Mouse (Mus musculus) gastrocnemius, postnatal 25 days (tissue): Measurements from ENCODE around the gene Cenpt. TPM values are rescaled to one million over a fixed set of nuclear protein-coding genes. Genes with fewer than 3 reads are reported as not detected.
"Not testable (repeated sequence)": the region's sequence is repeated elsewhere in the genome, so short reads cannot be mapped to it uniquely, and the experiment has no call there.

Source experiments
- DNase-seq: peaks from one replicate; pipeline ENCODE4 v3.0.0; 2022
- total RNA-seq, 2 experiments: library from RNA; stranded (reverse); gene quantifications; 1 replicate in 1 of 2; 2 replicates in 1 of 2; pipeline ENCODE4 v1.2.3; 2021

Cenpt gene
- total RNA-seq, 2 experiments from 2014 or later: 1.2 to 1.7 TPM

- DNase-seq: no peak
Observed at GRCm38 (mm10) chr8:105854303-105854702, 1.2 kb upstream of the Cenpt start.

- DNase-seq: no peak
Observed at GRCm38 (mm10) chr8:105852146-105852729, 840 bp downstream of the Cenpt start.

GRCm38 (mm10) chr8:105851651-105852143 is 1.4 kb downstream of the Cenpt start:
- peak; percentile 81 for DNase-seq

- DNase-seq: no peak
Observed at GRCm38 (mm10) chr8:105850611-105851010, 2.5 kb downstream of the Cenpt start.

GRCm38 (mm10) chr8:105850014-105850413 is 3.1 kb downstream of the Cenpt start:
- no peak for DNase-seq

GRCm38 (mm10) chr8:105846678-105847077 is 6.4 kb downstream of the Cenpt start:
- DNase-seq: no peak

- DNase-seq: no peak
Observed at GRCm38 (mm10) chr8:105839209-105839608, 13.9 kb downstream of the Cenpt start.

- no peak for DNase-seq
Observed at GRCm38 (mm10) chr8:105836991-105837390, 16.1 kb downstream of the Cenpt start.

- peak; percentile 66 for DNase-seq
Observed at GRCm38 (mm10) chr8:105835318-105835717, 17.8 kb downstream of the Cenpt start.

- not testable (repeated sequence) for DNase-seq
Observed at GRCm38 (mm10) chr8:105833740-105834139, 19.3 kb downstream of the Cenpt start.

GRCm38 (mm10) chr8:105826861-105827848 is 25.9 kb downstream of the Cenpt start, which contains the start of the genes Ranbp10 and Tsnaxip1:
Gene Ranbp10 (minus strand): TSS chr8:105827350.
Gene Tsnaxip1 (plus strand): TSS chr8:105827731.
- DNase-seq: peak; percentile 97

GRCm38 (mm10) chr8:105826379-105826778 is 26.7 kb downstream of the Cenpt start:
- no peak for DNase-seq

- DNase-seq: no peak
Observed at GRCm38 (mm10) chr8:105825506-105825905, 27.6 kb downstream of the Cenpt start.

GRCm38 (mm10) chr8:105820925-105821324 is 32.2 kb downstream of the Cenpt start:
- DNase-seq: peak; percentile 76

GRCm38 (mm10) chr8:105819659-105820058 is 33.4 kb downstream of the Cenpt start:
- no peak for DNase-seq

GRCm38 (mm10) chr8:105813241-105813640 is 39.8 kb downstream of the Cenpt start:
- no peak for DNase-seq

- no peak for DNase-seq
Observed at GRCm38 (mm10) chr8:105812511-105812910, 40.6 kb downstream of the Cenpt start.

GRCm38 (mm10) chr8:105811543-105811942 is 41.5 kb downstream of the Cenpt start:
- no peak for DNase-seq

GRCm38 (mm10) chr8:105811061-105811460 is 42.0 kb downstream of the Cenpt start:
- no peak for DNase-seq

- no peak for DNase-seq
Observed at GRCm38 (mm10) chr8:105810245-105810786, 42.8 kb downstream of the Cenpt start.

GRCm38 (mm10) chr8:105808480-105808879 is 44.6 kb downstream of the Cenpt start:
- peak; percentile 55 for DNase-seq

- DNase-seq: no peak
Observed at GRCm38 (mm10) chr8:105807766-105808165, 45.3 kb downstream of the Cenpt start.

- DNase-seq: no peak
Observed at GRCm38 (mm10) chr8:105805964-105806363, 47.1 kb downstream of the Cenpt start.
